Mouse (Mus musculus): ENCODE measurements at regions not wholly inside any gene's neighbourhood (a gene's known extent, or its start where the extent isn't known, plus 50 kb on each side); places are given as distances from the start of the nearest gene placed in this dataset.
A peak's percentile ranks its signal among the peaks of the same experiment; 100 is the strongest.

DNA sequence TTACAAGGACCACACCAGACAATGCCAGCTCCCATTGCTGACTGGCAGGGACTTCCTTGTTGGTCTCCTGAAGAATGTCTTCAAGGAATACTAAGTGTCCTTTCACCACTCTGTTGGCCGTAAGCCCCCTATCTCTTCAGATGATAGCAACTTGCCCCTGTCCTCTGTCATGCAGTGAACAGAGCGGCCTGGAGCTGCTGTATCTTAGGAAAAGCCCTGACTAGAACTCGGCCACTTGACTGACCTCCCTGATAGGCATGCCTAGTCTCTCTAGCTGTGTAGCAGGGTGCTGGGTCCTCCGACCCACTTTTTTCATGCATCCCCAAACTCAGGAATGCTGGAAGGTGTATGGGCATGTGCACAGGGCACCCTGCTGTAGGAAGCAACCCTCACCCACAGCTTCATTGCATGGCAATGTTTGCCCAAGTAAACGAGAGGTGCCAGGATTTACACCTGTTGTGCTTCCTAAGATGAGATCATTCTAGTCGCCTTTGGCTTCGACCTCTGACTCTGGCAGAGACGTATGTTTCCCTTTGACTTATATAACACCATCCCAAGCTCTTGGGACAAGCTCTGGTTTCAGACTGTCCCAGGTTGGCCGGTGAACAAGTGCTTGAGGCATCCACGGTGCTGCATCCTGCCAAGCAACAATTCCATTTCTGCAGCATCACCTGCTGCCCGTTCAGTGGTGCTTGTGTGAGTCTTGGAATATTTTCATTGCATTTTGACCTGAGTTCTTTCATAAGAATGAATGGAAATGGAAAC lies 145.1 kb downstream of the Zfp36l1 start:
- no peak for DNase-seq (ENCODE audit: low spot score)

DNA sequence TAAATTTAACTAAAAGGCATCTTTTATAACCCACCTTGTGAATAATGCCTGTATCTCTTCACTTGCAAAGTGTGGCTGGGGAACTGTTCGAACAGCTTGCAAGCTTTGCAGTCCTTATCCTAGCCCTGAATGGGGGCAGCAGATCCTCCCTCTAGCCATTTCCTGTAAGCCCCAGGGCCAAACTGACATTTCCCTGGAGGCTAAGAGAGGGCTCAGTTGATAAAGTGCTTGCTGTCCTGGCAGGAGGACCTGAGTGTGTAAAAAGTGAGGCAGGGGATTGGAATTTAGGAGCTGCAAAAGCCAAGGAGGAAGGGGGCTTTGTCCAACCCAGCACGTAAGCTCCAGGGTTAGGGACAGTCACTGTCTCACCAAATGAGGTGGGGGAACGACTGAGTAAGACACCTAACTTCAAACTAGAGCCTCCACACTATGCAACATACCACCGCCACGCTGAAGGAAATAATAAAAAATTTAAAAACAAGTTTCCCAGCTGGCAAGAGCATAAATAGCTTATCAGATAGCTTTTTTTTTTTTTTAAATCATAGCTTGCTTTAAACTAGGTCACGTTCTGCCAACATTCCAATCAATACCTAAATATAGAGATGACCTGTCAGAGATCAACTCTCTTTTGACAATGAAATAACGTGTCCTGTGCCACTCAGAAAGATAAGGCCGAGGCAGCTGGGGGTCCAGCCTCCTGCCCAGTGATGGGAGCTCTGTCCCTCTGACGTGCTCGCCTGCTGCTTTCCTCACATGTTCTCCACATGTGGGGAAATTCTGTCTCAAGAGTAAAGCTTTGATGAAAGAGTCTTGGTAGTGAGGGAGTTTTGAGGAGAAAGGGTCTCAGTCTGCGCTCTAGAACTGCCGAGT lies 146.0 kb downstream of the Zfp36l1 start:
- no peak for DNase-seq (ENCODE audit: low spot score)

DNA sequence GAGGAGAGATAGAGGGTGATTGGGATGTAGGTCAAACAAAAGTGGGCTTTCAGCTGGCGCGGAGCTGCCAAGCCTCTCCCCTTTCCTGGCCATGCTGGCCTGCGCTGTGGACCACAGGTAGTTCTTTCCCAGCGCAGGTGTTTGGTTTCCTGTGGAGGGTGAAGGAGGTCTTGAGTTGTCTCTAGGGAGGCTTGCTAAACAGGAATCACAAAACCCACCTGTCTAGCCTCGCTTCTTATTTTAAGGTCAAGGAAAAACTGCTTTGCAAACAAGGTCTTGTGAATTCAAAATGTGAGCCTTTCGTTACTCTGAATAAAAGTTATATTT lies 146.6 kb downstream of the Zfp36l1 start:
- no peak for DNase-seq (ENCODE audit: low spot score)

DNA sequence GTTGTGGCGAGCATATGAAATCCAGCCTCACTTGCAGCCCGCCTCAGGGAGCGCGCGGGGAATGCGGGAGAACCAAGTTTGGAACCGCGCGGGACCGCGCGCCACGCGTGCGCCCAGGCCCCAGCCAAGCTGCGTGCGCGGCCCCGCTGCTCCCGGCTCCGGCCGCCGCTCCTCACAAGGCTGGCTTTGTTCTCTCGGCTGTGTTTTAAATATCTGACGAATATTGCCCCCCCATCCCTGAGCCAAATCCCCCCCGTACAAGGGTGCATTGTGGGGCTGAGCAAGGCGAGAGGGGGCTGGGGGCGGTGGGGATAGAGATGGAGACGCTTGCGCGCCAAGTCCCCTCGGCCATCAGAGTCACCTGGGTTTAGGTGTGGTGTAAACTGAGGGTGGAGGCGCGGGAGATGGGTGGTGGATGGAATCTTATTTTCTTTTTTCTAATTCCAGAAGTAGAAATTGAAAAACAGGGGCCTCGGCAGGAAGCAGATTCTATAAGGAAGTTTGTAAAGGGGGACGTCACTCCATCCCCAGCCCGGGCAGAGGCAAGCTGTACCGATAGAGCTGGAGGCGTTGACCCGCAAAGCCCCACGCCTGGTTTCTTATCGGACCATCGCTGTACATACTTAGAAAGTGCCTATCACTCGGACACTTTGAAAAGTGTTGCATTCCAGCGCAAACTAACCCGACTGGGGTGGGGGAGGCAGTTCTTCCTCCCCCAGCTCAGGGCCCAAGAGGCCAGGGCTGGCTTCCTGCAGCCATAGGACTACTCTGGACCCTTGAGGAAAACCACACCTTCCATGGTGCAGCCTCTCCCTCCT lies 147.1 kb downstream of the Zfp36l1 start:
- no peak for DNase-seq (ENCODE audit: low spot score)

DNA sequence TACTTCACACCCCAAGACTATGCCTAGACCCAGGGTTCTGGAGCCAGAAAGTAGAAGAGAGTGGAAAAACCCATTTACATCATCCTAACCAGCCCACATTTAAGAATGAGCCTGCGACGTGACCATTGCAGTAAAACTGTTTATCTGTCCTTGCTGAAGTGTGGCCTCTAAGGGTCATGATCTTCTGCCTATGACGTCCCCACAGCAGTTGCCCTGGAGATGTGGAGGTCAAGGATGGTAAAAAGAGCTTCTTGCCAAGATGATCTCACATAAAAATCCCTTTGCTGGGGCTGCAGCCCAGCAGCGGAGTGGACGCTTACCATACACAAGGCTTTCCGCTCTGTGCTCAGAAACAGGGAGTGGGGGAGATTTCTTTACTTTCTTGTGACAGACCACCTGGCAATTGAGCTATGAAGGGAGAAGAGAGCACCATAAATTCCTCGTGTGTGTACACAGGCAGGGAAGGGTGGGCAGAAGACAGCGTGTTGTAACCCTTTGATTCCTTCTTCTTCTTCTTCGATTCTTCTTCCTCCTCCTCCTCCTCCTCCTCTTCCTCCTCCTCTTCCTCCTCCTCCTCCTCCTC lies 149.3 kb downstream of the Zfp36l1 start:
- no peak for DNase-seq (ENCODE audit: low spot score)

DNA sequence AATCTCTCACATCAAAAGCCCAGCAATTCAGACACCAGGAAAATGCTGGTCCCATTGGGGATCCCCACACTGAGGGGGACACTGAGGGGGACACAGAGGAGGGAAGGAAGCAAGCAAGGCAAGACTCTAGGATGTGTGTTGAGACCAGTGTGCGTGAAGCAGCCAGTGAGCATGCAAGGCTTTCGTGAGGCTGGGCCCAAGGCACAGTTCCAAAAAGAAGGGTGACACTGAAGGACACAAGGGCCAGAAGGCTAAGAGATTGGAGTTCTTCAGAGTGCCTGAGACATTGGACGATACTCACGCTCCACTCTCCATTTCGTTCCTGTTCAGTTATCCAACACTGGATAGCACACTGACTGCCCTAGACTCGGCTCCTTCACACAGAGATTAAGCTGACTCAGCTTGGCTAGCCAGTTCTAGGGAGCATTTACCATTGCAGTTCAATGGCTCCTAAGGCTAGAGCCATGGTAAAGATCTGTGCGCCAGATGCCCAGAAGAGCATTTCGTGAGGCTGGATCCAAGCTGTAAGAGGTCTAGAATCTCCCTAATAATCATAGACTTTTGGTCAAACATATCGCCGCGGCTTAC lies 150.1 kb downstream of the Zfp36l1 start:
- DNase-seq (ENCODE audit: low spot score): no peak

DNA sequence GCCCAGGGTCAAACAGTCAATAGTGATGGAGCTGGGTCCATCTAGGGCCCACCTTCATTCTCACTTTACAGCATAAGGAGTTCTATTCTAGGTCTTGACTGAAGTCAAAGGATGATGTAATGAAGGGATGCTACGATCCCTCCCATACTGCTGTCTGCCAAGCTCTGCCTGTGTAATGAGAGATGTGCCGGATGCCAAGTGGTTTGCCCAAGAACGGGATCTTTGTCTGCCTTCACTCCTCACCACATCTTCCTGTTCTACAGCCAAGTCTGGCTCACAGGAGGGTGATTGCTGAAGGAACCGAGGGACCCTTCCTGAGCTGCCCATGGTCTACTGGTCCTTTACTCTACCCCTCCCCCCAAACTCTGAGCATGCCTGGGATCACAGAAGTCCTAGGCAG lies 150.9 kb downstream of the Zfp36l1 start:
- no peak for DNase-seq (ENCODE audit: low spot score)

DNA sequence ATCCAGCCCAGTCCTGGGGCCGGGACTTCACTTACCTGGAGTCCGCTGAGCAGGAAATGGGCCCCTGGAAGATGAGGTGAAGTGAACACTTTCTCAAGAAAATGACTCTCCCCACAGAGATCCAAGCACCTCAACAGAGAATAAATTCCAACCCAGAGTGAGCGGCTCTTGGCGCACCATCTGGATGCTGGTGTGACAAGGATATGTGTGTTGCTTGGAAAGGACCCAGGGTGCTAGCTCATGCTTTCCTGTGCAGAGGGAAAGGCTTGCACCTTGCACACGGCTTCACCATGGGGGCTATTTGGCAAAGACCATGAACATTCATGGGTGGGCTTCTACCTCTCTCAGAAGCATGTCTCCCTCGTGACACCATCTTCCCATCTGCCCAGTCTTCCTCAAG lies 151.7 kb downstream of the Zfp36l1 start:
- no peak for DNase-seq (ENCODE audit: low spot score)

DNA sequence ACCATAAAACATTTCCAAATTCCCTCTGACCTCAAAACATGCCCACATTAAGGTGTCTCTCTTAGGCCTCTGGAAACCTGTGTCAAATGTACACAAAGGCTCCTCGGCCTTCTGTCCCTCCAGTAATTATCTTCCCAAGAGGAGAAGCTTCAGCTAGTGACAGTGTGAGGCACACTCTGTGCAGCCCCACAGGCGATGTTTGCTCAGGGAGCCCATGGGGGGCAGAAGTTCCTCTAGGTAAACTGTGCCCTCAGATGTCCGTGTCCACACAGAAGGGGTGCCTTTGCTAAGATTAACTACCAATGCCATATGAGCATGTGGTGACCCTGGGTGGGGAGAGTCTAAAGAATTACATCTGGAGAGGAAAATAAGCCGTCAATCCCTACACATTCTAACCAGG lies 152.4 kb downstream of the Zfp36l1 start:
- DNase-seq (ENCODE audit: low spot score): no peak

DNA sequence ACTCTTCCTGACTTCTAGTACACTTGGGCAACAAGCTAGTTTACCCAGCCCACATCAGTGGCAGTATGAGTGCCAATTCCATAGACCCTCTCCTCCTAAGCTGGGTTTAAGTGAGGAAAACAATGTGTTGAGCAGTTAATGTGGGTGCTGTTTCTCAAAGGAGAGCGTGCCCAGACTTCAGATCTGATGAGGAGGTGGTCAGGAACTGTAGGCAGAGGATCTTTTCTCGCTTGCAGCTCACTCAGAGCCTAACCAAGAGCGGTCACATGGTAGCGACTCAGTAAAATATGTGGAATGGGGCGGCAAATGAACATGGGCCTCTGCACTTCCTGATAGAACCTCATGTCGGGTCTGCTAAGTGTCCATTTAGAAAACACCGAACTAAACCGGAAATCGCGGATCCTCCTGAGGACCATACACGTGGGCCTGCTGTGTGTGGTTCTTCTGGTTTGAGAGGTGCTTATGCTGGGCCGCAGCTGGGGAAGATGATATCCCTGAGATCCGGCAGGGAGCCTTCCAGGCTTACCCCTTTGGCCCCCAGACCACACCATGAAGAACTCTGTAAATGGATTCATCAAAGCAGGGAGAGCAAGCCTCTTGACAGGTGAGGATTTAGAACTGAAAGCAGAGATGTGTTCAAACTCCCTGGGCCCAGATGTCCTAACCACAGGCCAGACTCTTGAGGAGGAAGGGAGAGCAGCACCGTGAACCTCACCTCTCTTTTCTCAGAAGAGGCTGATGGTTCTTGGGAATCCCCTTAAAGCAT lies 153.1 kb downstream of the Zfp36l1 start:
- DNase-seq (ENCODE audit: low spot score): no peak

DNA sequence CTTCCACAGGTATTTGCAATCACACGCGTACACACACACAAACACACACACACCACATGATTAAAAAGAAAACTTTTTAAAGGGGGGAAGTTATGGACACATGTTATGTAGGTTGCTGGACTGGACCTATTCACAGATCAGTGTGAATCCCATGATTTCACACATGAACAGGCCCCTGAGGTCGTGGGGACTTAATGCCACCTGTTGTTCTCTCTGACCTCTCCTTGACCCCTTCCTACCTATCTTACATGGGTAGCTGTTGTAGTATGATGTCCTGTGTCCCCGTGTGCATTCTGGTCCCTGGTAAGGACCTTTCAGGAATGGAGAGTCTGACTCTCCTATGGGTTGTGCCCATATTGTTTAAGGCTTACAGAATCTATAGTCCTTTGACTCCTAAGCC lies 155.6 kb downstream of the Zfp36l1 start:
- no peak for DNase-seq (ENCODE audit: low spot score)

DNA sequence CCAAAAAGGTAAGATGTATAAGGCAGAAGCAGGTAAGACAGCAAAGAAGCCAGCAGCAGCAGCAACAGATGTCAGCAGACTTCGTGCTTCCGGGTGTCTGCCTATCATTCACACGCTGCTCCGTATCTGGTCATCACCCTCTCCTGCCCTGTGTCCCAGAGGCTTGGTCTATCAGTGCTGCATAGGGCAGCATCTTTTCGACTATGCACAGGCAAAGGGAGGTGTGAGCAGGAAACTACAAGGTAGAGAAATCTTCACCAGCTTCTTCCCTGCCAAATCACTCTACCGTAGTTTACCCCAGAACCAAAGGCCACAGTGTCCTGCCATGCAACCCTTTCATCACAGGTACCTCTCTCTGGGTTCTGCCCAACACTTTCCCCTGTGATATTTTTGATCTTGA lies 156.5 kb downstream of the Zfp36l1 start:
- no peak for DNase-seq (ENCODE audit: low spot score)

DNA sequence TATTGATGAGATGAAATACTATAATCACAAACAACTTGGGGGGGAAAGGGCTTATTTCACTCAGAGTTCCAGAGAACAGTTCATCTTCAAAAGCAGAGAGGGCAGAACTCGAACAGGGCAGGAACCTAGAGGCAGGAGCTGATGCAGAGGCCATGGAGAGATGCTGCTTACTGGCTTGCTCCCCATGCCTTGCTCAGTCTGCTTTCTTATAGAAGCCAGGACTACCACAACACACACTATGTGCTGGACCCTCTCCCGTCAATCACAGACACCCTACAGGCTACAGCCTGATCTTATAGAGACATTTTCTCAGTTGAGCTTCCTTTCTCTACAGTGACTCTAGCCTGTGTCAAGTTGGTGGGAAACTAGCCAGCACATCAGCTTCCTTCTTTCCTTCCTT lies 157.3 kb downstream of the Zfp36l1 start:
- DNase-seq (ENCODE audit: low spot score): no peak

DNA sequence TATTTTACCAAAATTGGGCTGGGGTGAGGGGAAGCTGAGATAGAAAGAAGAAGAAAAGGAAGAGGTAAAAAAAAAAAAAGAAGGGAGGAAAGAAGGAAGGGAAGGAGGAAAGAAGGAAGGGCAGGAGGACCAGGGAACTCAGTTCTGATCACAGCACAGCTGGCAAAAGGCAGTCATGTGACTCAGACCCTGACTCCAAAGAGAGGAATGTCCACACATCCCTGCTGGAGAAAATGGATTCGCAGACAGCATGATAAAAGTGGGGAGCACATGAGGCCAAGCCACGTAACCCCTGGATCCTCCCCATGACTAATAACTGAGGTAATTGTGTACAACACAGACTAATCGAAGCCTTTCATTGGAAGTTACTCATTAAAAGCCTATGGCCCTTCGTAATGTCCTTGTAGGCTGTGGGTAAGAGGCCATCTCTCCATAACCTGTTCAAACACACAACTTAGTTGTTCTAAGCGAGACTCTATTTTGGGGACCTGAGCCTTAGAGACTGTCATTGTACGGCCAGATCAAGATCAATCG lies 162.2 kb downstream of the Zfp36l1 start:
- no peak for DNase-seq (ENCODE audit: low spot score)

DNA sequence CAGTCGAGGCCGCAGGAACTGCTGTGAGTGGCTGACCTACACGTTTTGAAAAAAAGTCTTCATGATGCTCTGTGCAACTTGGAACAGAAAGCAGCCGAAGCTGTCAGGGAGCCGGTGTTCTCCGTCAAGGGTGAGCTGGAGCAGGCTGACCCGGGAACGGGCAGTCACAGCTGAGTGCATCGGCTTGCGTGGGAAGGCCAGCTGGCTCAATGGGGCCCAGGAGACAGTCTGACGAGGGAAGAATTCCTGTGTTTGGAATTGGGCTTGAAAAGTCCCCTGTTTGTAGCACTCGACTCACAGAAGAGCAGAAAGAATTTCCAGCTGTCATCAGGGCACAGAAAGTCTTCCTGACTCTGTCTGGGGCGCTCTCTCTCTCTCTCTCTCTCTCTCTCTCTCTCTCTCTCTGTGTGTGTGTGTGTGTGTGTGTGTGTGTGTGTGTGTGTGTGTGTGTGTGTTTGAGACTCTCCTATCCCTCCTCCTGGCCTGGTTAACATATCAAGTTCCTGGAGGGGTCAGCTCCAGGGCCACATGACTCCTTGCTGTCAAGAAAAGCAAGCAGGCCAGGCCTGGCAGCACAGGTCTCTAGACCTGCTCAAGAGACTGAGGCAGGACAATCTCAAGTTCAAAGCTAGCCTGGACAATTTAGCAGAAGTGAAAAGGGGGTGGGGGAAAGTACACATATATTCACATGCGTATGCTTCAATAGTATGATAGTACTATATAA lies 163.6 kb downstream of the Zfp36l1 start:
- peak; percentile 85 for DNase-seq (ENCODE audit: low spot score)

DNA sequence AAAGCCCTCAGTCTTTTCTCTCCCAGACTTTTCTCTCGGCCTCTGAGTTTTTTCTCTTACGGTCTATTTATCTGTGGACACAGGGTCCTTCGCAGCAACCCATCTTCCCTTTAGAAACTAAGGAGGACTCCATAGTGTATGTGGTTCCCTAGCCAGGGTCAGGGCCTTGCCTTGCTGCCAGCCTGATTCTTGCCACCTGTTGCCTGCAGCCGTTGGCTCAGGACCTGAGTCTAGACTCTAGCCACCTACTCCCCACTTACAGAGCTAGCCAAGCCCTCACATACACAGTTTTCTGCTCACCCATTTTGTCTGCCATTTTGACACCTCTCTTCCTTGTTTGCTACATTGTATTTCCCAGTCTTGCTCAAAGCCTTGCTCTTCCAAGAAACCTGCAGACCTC lies 165.2 kb downstream of the Zfp36l1 start:
- no peak for DNase-seq (ENCODE audit: low spot score)

DNA sequence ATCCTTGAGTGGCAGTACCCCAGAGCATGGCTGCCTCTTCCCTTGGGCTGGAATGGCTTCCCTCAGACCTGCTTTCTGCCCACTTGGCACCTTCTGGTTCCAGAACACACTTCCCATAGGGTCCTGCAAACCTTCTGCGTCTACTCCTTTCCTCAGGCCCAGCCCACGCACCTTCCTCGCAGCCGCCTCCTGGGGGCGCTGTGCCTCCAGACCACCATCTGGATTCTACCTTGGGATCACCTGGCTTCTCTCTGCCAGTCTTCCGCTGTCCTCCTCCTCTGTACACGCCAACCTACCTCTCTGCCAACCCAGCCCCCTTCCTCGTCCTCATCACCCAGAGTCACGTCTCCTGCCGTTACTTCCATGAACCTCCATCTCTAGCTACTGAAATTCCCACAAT lies 166.0 kb downstream of the Zfp36l1 start:
- DNase-seq (ENCODE audit: low spot score): no peak

DNA sequence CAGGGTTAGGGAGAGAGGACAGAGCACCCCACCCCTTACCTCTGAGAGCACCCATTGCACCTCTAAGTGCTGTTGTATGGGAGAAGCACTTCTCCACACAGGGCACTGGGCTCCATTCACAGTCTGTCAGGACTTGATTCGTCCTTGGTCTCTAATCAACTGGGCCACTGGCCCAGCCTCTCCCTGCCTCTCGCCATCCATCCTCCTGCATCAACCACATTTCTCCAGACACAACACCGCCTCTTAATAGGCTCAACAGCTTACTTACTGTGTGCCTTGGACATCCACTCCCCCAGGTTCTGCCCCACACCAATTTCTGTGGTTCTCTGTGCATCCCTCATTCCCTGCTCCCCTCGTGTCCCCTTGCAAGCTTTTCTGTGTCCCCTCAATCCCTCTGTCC lies 166.9 kb downstream of the Zfp36l1 start:
- no peak for DNase-seq (ENCODE audit: low spot score)

DNA sequence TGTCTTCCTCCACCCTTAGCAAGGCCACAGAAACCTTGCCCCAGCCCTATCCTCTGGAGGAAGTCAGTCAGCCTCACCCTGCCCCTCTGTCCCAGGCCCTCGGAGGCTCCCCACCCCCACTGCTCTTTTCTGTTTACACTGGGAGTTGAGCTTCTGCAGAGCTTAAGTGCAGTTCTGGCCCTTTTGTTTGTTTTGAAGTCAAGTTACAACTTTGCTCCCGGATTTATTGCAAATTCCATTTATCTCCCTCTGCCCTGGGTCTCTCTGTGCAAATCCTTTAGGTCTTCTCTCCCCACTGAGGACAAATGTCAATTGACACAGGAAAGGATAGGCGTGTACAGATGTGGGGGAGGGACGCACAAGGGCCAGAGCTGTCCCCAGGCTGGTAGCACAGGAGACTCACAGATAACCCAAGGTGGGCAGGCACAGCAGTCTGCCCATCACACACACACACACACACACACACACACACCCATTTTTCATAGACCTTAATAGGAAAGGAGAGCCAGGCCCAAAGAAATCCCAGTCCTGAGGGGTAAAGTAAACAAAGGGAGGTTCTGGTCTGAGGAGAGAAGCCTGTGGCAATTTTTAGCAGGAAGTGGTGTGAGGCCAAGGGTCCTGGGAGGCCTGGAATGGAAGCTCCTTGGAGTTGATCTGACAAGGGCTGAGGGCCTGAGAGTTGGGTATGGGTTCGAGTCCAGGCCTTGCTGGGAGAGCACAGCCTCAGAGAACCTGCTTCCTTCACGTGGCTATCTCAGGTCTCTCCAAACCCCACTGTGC lies 167.9 kb downstream of the Zfp36l1 start:
- DNase-seq (ENCODE audit: low spot score): no peak

DNA sequence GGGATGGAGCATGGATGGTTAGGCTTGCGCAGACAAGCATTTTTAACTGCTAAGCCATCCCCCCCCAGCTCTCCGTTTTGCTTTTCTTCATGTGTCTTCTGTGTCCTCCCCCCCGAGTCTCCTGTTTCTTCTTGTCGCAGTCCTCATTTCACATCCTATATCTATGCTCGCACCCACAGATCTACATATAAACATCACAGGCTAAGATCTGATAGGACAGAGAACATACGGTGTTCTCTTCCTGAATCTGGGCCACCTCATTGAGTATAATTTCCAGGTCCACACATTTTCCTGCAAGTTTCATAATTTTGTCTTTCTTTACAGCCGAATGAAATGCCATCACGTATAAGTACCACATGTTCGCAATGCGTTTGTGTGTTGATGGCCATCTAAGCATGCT lies 168.7 kb downstream of the Zfp36l1 start:
- DNase-seq (ENCODE audit: low spot score): no peak

Data from testis, postnatal 14 days (tissue).